Mouse (Mus musculus): ENCODE data around the gene Gm11758. TPM values are rescaled to one million over a fixed set of nuclear protein-coding genes. Genes with fewer than 3 reads are reported as not detected.
"Not testable (repeated sequence)": the region's sequence is repeated elsewhere in the genome, so short reads cannot be mapped to it uniquely, and the experiment has no call there.

Gm11758 gene
- total RNA-seq (2021): not detected
- long read RNA-seq, experiment 1: 0 reads
- long read RNA-seq, experiment 2: 0 reads

GRCm38 (mm10) chr4:73876166-73876565, at the start of gene Gm11758:
Gm11758 (minus strand) TSS chr4:73876266.
- DNase-seq (ENCODE audit: low spot score in 2 of 2): not testable (repeated sequence)

GRCm38 (mm10) chr4:73920660-73921059, 44.6 kb upstream of the Gm11758 start, which contains the start of gene Gm11756:
Gm11756 (minus strand) TSS chr4:73920760.
- not testable (repeated sequence) for DNase-seq (ENCODE audit: low spot score in 2 of 2)

GRCm38 (mm10) chr4:73905853-73906252, 29.8 kb upstream of the Gm11758 start, which contains the start of gene Gm13871:
Gm13871 (minus strand) TSS chr4:73905953.
- not testable (repeated sequence) for DNase-seq (ENCODE audit: low spot score in 2 of 2)

- not testable (repeated sequence) for DNase-seq (ENCODE audit: low spot score in 2 of 2)
Observed at GRCm38 (mm10) chr4:73891012-73891411, 14.9 kb upstream of the Gm11758 start, which contains the start of gene Gm11757. Gm11757 (minus strand) TSS chr4:73891112.

- DNase-seq (ENCODE audit: low spot score in 2 of 2): no peak
Observed at GRCm38 (mm10) chr4:73826587-73826986, 49.5 kb downstream of the Gm11758 start.

Other genes with a start within 250 kb of the Gm11758 start
- not detected for gene Gm11236, start 238.1 kb downstream of the Gm11758 start, total RNA-seq (2021)
- gene Gm11239, start 207.9 kb downstream of the Gm11758 start, total RNA-seq (2021): not detected
- not detected for gene Gm428, start 192.8 kb downstream of the Gm11758 start, total RNA-seq (2021)
- under 1 TPM; 0.10 to 0.20 TPM for gene Rasef, start 85.3 kb downstream of the Gm11758 start, total RNA-seq (2021)
- not detected for gene Gm11757, start 14.8 kb upstream of the Gm11758 start, total RNA-seq (2021)
- not detected for gene Gm13871, start 29.7 kb upstream of the Gm11758 start, total RNA-seq (2021)
- not detected for gene Gm11756, start 44.5 kb upstream of the Gm11758 start, total RNA-seq (2021)
- gene 2310002L09Rik, start 74.6 kb upstream of the Gm11758 start, total RNA-seq (2021): not detected
- gene Frmd3, start 137.2 kb upstream of the Gm11758 start, total RNA-seq (2021): under 1 TPM; 0.19 to 0.23 TPM